Comparison of ENCODE assay signal across 8 mouse cellular contexts in the genomic region with DNA sequence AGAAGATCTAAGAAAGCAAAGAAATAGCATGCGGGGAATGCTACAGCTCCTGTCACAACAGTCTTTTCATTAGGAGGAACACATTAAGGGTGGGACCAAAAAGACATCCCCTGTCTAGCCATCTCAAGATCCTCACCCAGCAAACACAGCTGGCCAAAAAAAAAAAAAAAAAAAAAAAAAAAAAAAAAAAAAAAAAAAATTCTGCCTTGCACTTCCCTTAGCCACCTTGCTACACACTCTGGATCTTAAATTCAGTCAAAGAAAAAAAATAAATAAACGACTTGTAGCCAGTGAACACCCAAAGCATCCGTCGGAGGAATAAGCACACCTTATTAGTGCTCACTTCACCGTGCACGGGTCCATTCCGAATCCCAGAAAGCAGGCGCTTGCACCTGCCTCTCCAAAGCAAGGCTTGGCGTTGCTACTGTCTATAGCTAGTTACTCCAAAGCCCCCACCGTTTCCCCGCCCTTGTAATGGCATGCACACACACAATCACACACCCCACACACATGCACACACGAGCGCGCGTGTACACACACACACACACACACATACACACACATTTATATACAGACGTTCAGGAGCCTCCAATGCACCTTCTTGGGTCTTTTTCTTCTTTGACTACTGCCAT.
A peak's percentile ranks its signal among the peaks of the same experiment; 100 is the strongest.
DNase-seq lines count a peak whose midpoint lies in the region; ATAC-seq lines count a peak whose summit lies in the region.

No protein-coding gene starts in this region.

- H3K4me2 ChIP-seq in kidney, embryonic 15.5 days: peak overlapping the region; percentile 64
- peak overlapping the region; percentile 69 for H3K4me2 ChIP-seq in hindbrain, embryonic 11.5 days (replicated peaks; ENCODE audit: low read depth, low read length)
- peak overlapping the region; percentile 52 for H3K4me2 ChIP-seq in midbrain, embryonic 14.5 days (ENCODE audit: low read length)

- H3K36me3 ChIP-seq in kidney, embryonic 15.5 days: no peaks in the 10 kb centered on the region
- no peaks in the 10 kb centered on the region for H3K36me3 ChIP-seq in hindbrain, embryonic 11.5 days (ENCODE audit: control insufficient read depth, insufficient read depth, low read length)
- no peaks in the 10 kb centered on the region for H3K36me3 ChIP-seq in midbrain, embryonic 14.5 days (ENCODE audit: control insufficient read depth, insufficient read depth, low read length)

- no peak overlapping the region for H3K9ac ChIP-seq in kidney, embryonic 15.5 days
- H3K9ac ChIP-seq in hindbrain, embryonic 11.5 days (ENCODE audit: low read depth, low read length): peak overlapping the region; percentile 63
- peak overlapping the region; percentile 53 for H3K9ac ChIP-seq in midbrain, embryonic 14.5 days (replicated peaks; ENCODE audit: low read length)

- no peak overlapping the region for H3K27ac ChIP-seq in kidney, embryonic 15.5 days
- H3K27ac ChIP-seq in hindbrain, embryonic 11.5 days (ENCODE audit: low read depth, low read length): peak overlapping the region; percentile 82
- peak overlapping the region; percentile 90 for H3K27ac ChIP-seq in midbrain, embryonic 14.5 days (replicated peaks; ENCODE audit: low read depth, low read length)

- DNase-seq in kidney, adult 9 months: no peak
- DNase-seq in cerebellum, adult 11-12 months: peak; percentile 77
- peak; percentile 51 for DNase-seq in hindbrain, embryonic 11.5 days (ENCODE audit: low spot score)
- peak; percentile 73 for DNase-seq in midbrain, embryonic 14.5 days
- no peak for DNase-seq in ovary, postnatal 14 days (ENCODE audit: low spot score)
- DNase-seq in layer of hippocampus, adult 11-12 months (ENCODE audit: low spot score): no peak
- DNase-seq in thymus, postnatal 4 days: no peak

- 0 out of 2 replicates have a peak, but pooled peaks have one; percentile 19 for ATAC-seq in kidney, embryonic 15.5 days (replicated peaks; ENCODE audit: low FRiP score)
- peak; percentile 65 for ATAC-seq in hindbrain, embryonic 11.5 days (ENCODE audit: low FRiP score)
- peak; percentile 73 for ATAC-seq in midbrain, embryonic 14.5 days (ENCODE audit: low FRiP score, low TSS enrichment)

- 14% methylated on average over 16 of the region's 16 CpGs for WGBS in kidney, embryonic 15.5 days
- WGBS in hindbrain, embryonic 11.5 days: 9% methylated on average over 16 of the region's 16 CpGs
- 7% methylated on average over 16 of the region's 16 CpGs for WGBS in midbrain, embryonic 14.5 days

- H3K4me1 ChIP-seq in kidney, embryonic 15.5 days: peaks cover 13% of the 10 kb centered on the region
- H3K4me1 ChIP-seq in hindbrain, embryonic 11.5 days (replicated peaks; ENCODE audit: control insufficient read depth, insufficient read depth, low read length): peaks cover 2% of the 10 kb centered on the region; the same call in 1 of the 2 replicates
- H3K4me1 ChIP-seq in midbrain, embryonic 14.5 days (ENCODE audit: control insufficient read depth, insufficient read depth, low read length): peaks cover 17% of the 10 kb centered on the region

- peak overlapping the region; percentile 36 for H3K4me3 ChIP-seq in kidney, embryonic 15.5 days (replicated peaks)
- H3K4me3 ChIP-seq in hindbrain, embryonic 11.5 days (ENCODE audit: low read depth, low read length): peak overlapping the region; percentile 43
- H3K4me3 ChIP-seq in midbrain, embryonic 14.5 days (replicated peaks; ENCODE audit: low read depth, low read length): peak overlapping the region; percentile 62

- H3K27me3 ChIP-seq in kidney, embryonic 15.5 days: 0 out of 2 replicates have a peak, but pooled peaks cover 14% of the 10 kb centered on the region
- H3K27me3 ChIP-seq in hindbrain, embryonic 11.5 days (ENCODE audit: control insufficient read depth, insufficient read depth, low read length): no peaks in the 10 kb centered on the region
- H3K27me3 ChIP-seq in midbrain, embryonic 14.5 days (ENCODE audit: control insufficient read depth, insufficient read depth, low read length): no peaks in the 10 kb centered on the region

- H3K9me3 ChIP-seq in kidney, embryonic 15.5 days (replicated peaks): no peaks in the 10 kb centered on the region
- H3K9me3 ChIP-seq in hindbrain, embryonic 11.5 days (ENCODE audit: control insufficient read depth, low read length): no peaks in the 10 kb centered on the region
- no peaks in the 10 kb centered on the region for H3K9me3 ChIP-seq in midbrain, embryonic 14.5 days (ENCODE audit: control insufficient read depth, low read length)

Comparison
In these comparisons a context has a peak if more than half of its experiments do, and no peak if none do; other contexts are left out.
1. ATAC-seq: peak in every context shown above with its lines; median percentile 73 in midbrain, embryonic 14.5 days; 65 in hindbrain, embryonic 11.5 days; 19 in kidney, embryonic 15.5 days.
2. DNase-seq: peak in cerebellum, adult 11-12 months (single experiment), hindbrain, embryonic 11.5 days (single experiment) and midbrain, embryonic 14.5 days (single experiment); none in kidney, adult 9 months (single experiment), ovary, postnatal 14 days (single experiment), layer of hippocampus, adult 11-12 months (single experiment) and thymus, postnatal 4 days (single experiment).
3. Peak in every context shown above with its lines, with median percentiles within 50 percentile points of each other: H3K4me2 ChIP-seq and H3K4me3 ChIP-seq.